Mouse (Mus musculus): Measurements from ENCODE around the gene Dcun1d1. TPM values are rescaled to one million over a fixed set of nuclear protein-coding genes. Genes with fewer than 3 reads are reported as not detected.

Dcun1d1 gene
- polyA plus RNA-seq, 1 experiment from 2014 or later: 104 TPM

DNA sequence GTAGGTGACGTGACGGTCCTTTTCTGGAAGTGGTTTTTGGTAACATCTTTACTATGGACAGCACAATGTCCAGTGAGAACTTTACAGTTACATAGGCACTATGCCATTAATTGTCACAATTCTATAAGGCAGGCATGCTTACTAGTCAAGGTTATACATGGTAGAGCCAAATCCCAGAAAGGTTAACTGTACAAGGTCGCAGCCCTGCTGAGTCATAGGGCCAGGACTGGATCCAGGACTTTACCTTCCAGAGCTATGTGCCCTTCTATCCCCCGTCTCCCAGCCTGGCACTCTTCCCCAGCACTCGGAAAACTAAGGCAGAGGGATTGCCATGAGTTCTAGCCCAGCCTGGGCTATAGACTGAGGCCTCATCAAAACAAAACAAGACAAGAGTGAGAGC is 26.7 kb upstream of the Dcun1d1 start:
- H3K9ac ChIP-seq (ENCODE audit: low read length): no peak overlapping the region
- no peaks in the 10 kb centered on the region; the same call in 1 of the 2 replicates for H3K36me3 ChIP-seq (ENCODE audit: control insufficient read depth, insufficient read depth, low read length)
- H3K9me3 ChIP-seq (ENCODE audit: control insufficient read depth, low read length): no peaks in the 10 kb centered on the region
- H3K27ac ChIP-seq (ENCODE audit: low read depth, low read length): no peak overlapping the region
- ATAC-seq (replicated peaks; ENCODE audit: low FRiP score) (no peak), DNase-seq (ENCODE audit: low spot score) (no peak)
- no peaks in the 10 kb centered on the region for H3K4me1 ChIP-seq (replicated peaks; ENCODE audit: control insufficient read depth, insufficient read depth, low read length)
- no peak overlapping the region for H3K4me3 ChIP-seq (ENCODE audit: low read depth, low read length)
- H3K4me2 ChIP-seq (ENCODE audit: low read depth, low read length, severe bottlenecking): no peak overlapping the region
- H3K27me3 ChIP-seq (ENCODE audit: control insufficient read depth, insufficient read depth, low read length): no peaks in the 10 kb centered on the region
- WGBS: 89% methylated on average over 5 of the region's 5 CpGs

DNA sequence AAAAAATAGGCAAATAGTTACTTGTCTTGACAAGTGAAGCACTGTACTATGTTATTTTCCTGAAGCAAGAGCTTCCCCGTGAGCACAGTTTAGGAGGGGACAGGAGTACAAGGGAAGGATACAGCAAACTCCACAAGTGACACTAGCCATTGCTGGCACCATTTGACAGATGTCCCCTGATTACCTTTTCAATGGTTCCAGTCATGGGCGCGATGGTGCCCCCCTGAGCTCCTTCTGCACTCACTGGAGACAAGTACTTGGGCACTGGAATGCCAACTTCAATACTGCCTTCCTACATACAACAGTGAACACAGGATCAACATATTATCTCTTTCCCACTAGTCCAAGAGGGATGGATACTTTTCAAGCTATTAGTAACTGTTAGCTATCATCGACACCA is 26.2 kb upstream of the Dcun1d1 start:
- 85% methylated on average over 4 of the region's 4 CpGs for WGBS
- H3K27me3 ChIP-seq (ENCODE audit: control insufficient read depth, insufficient read depth, low read length): no peaks in the 10 kb centered on the region
- no peaks in the 10 kb centered on the region for H3K4me1 ChIP-seq (replicated peaks; ENCODE audit: control insufficient read depth, insufficient read depth, low read length)
- no peak for DNase-seq (ENCODE audit: low spot score)
- H3K9me3 ChIP-seq (ENCODE audit: control insufficient read depth, low read length): no peaks in the 10 kb centered on the region
- H3K9ac ChIP-seq (ENCODE audit: low read length): no peak overlapping the region
- H3K4me2 ChIP-seq (ENCODE audit: low read depth, low read length, severe bottlenecking): no peak overlapping the region
- H3K36me3 ChIP-seq (ENCODE audit: control insufficient read depth, insufficient read depth, low read length): no peaks in the 10 kb centered on the region; the same call in 1 of the 2 replicates
- H3K27ac ChIP-seq (ENCODE audit: low read depth, low read length): no peak overlapping the region
- H3K4me3 ChIP-seq (ENCODE audit: low read depth, low read length): no peak overlapping the region
- no peak for ATAC-seq (replicated peaks; ENCODE audit: low FRiP score)

DNA sequence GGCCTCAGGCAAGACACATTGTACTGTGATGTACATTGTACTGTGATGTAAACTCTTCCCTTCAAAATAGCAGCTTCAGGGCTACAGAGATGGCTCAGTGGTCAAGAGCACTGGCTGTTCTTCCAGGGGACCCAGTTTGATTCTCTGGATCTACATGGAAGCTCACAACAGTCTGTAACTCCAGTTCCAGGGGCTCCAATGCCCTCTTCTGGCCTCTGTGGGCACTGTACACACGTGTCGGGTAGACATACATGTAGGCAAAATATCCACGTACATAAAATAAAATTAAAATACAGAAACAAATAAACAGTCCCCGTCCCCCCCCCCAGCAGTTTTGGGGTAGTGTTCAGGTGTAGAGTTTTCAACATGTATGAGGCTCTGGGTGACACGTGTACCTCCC is 25.7 kb upstream of the Dcun1d1 start:
- WGBS: 94% methylated on average over 5 of the region's 5 CpGs
- H3K9ac ChIP-seq (ENCODE audit: low read length): no peak overlapping the region
- H3K4me1 ChIP-seq (replicated peaks; ENCODE audit: control insufficient read depth, insufficient read depth, low read length): no peaks in the 10 kb centered on the region
- no peak overlapping the region for H3K27ac ChIP-seq (ENCODE audit: low read depth, low read length)
- no peak for ATAC-seq (replicated peaks; ENCODE audit: low FRiP score)
- H3K4me3 ChIP-seq (ENCODE audit: low read depth, low read length): no peak overlapping the region
- H3K27me3 ChIP-seq (ENCODE audit: control insufficient read depth, insufficient read depth, low read length): no peaks in the 10 kb centered on the region
- no peaks in the 10 kb centered on the region; the same call in 1 of the 2 replicates for H3K36me3 ChIP-seq (ENCODE audit: control insufficient read depth, insufficient read depth, low read length)
- no peaks in the 10 kb centered on the region for H3K9me3 ChIP-seq (ENCODE audit: control insufficient read depth, low read length)
- DNase-seq (ENCODE audit: low spot score): no peak
- H3K4me2 ChIP-seq (ENCODE audit: low read depth, low read length, severe bottlenecking): no peak overlapping the region

DNA sequence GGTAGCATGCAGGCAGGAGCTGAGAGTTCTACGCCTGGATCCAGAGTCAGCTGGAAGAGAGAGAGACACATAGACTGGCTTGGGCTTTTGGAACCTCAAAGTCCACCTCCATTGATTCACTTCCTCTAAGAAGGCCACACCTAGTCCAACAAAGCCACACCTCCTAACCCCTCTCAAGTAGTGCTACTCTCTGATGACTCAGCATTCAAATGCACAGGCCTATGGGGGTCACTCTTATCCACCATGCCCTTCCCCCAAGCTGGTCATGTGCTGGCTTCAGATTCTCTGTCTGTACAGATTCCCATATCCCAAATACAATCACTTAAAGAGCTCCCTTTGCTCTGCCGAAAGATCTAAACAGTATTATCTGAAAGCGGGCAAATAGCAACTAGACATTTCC is 20.0 kb upstream of the Dcun1d1 start:
- no peaks in the 10 kb centered on the region; the same call in 1 of the 2 replicates for H3K36me3 ChIP-seq (ENCODE audit: control insufficient read depth, insufficient read depth, low read length)
- no peaks in the 10 kb centered on the region for H3K4me1 ChIP-seq (replicated peaks; ENCODE audit: control insufficient read depth, insufficient read depth, low read length)
- WGBS: 93% methylated on average over 3 of the region's 3 CpGs
- no peaks in the 10 kb centered on the region for H3K9me3 ChIP-seq (ENCODE audit: control insufficient read depth, low read length)
- no peak for ATAC-seq (replicated peaks; ENCODE audit: low FRiP score)
- H3K27ac ChIP-seq (ENCODE audit: low read depth, low read length): no peak overlapping the region
- no peaks in the 10 kb centered on the region for H3K27me3 ChIP-seq (ENCODE audit: control insufficient read depth, insufficient read depth, low read length)
- no peak overlapping the region for H3K4me2 ChIP-seq (ENCODE audit: low read depth, low read length, severe bottlenecking)
- H3K4me3 ChIP-seq (ENCODE audit: low read depth, low read length): no peak overlapping the region
- DNase-seq (ENCODE audit: low spot score): no peak
- no peak overlapping the region for H3K9ac ChIP-seq (ENCODE audit: low read length)

DNA sequence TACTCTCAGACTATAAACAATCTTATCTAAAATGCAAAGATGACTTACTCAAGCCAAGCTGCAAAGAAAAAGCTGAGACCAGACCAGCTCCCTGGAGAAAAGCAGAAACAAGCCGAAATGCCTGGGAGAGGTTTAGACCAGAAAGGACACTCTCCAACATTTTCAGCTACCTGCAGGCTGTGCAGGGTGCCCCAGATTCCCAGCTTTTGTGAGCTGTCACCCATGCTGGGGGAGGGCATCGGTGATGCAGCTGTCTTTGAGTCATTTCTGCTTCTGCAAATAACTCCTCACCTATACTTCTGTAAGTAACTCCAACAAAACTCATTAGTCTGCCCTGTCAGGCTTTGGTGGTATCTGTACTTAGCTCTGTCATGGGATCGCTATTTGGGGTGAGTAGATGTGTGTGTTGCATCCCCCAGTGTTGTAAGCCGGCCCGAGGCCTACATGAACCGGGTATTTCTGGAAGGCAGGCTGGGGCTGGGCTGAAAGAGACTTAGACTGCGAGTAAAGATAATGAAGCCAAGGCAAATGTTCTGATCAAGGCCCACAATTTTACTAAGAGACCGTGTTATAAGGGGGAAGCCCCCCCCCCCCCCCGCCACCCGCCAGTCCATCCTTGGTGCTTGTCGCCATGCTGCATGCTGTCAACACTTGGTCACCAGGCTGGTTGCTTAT is 17.8 kb upstream of the Dcun1d1 start:
- WGBS: 92% methylated on average over 11 of the region's 11 CpGs
- no peak overlapping the region for H3K4me3 ChIP-seq (ENCODE audit: low read depth, low read length)
- DNase-seq (ENCODE audit: low spot score): no peak
- ATAC-seq (replicated peaks; ENCODE audit: low FRiP score): no peak
- no peak overlapping the region for H3K9ac ChIP-seq (ENCODE audit: low read length)
- H3K9me3 ChIP-seq (ENCODE audit: control insufficient read depth, low read length): no peaks in the 10 kb centered on the region
- H3K27me3 ChIP-seq (ENCODE audit: control insufficient read depth, insufficient read depth, low read length): no peaks in the 10 kb centered on the region
- H3K36me3 ChIP-seq (ENCODE audit: control insufficient read depth, insufficient read depth, low read length): no peaks in the 10 kb centered on the region
- no peak overlapping the region for H3K27ac ChIP-seq (ENCODE audit: low read depth, low read length)
- H3K4me1 ChIP-seq (replicated peaks; ENCODE audit: control insufficient read depth, insufficient read depth, low read length): no peaks in the 10 kb centered on the region
- no peak overlapping the region for H3K4me2 ChIP-seq (ENCODE audit: low read depth, low read length, severe bottlenecking)

DNA sequence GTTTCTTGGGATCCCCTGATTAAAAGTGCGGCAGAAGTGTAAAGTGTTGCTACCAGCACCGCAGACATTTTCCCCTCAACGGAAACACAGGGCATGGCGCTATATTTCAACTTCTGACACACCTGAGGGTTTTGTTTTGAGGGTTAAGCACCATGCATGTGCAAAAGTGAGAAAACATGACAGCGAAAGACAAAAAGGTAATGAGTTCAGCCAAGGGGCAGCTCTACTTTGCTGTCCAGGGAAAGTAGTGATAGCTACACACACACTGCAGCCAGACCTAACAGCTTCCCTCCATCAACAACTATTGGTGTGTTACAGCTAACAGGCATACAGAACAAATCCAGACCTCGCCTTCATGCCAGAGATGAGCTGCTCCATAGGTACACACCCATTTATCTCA is 16.6 kb upstream of the Dcun1d1 start:
- ATAC-seq (replicated peaks; ENCODE audit: low FRiP score): no peak
- DNase-seq (ENCODE audit: low spot score): no peak
- Histone ChIP-seq H3K9me3 (ENCODE audit: control insufficient read depth, low read length) (no peaks in the 10 kb centered on the region), H3K9ac (ENCODE audit: low read length) (no peak overlapping the region), H3K27ac (ENCODE audit: low read depth, low read length) (no peak overlapping the region), H3K27me3 (ENCODE audit: control insufficient read depth, insufficient read depth, low read length) (no peaks in the 10 kb centered on the region), H3K36me3 (ENCODE audit: control insufficient read depth, insufficient read depth, low read length) (no peaks in the 10 kb centered on the region), H3K4me3 (ENCODE audit: low read depth, low read length) (no peak overlapping the region), H3K4me2 (ENCODE audit: low read depth, low read length, severe bottlenecking) (no peak overlapping the region), H3K4me1 (replicated peaks; ENCODE audit: control insufficient read depth, insufficient read depth, low read length) (no peaks in the 10 kb centered on the region)
- 92% methylated on average over 6 of the region's 6 CpGs for WGBS

DNA sequence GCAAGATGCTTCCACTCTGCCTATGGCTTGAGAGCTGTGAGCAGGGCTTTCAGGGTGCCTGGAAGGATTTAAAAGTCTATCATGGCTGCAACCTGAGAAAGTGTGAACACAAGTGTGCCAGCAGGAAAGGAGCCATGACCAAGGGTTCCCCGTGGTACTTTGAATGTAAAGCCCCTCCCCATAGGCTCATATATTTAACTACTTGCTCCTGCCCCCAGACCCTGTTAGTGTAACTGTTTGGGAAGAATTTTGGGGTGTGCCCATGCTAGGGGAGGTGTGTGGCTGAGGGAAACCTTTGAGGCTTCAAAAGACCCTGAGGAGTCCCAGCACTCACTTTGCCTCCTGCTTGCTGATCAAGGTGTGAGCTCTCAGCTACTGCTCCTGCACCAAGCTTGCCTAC is 15.9 kb upstream of the Dcun1d1 start:
- ATAC-seq (replicated peaks; ENCODE audit: low FRiP score) (no peak), DNase-seq (ENCODE audit: low spot score) (no peak)
- Histone ChIP-seq H3K36me3 (ENCODE audit: control insufficient read depth, insufficient read depth, low read length) (no peaks in the 10 kb centered on the region), H3K4me2 (ENCODE audit: low read depth, low read length, severe bottlenecking) (no peak overlapping the region), H3K4me1 (replicated peaks; ENCODE audit: control insufficient read depth, insufficient read depth, low read length) (no peaks in the 10 kb centered on the region), H3K27me3 (ENCODE audit: control insufficient read depth, insufficient read depth, low read length) (no peaks in the 10 kb centered on the region), H3K27ac (ENCODE audit: low read depth, low read length) (no peak overlapping the region), H3K9ac (ENCODE audit: low read length) (no peak overlapping the region), H3K4me3 (ENCODE audit: low read depth, low read length) (no peak overlapping the region), H3K9me3 (ENCODE audit: control insufficient read depth, low read length) (no peaks in the 10 kb centered on the region)
- WGBS: 74% methylated on average over 1 of the region's 1 CpGs

DNA sequence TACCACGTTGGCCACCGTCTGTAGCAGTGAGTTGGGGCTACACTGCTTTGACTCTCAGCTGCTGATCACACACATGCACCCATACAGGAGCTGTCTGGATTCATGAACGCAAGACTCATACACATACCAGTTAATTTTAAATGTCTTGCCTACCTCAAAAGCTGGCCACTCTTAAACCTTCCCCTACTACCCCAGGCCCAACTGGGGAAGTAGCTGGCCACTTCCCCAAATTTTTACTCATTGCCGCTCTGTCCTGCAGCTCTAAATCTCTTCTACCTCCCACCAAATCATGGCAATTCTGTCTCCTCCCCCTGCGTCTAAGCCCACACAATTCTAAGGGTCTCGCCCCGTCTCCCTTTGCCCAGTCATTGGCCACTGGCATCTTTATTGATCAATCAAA is 11.0 kb upstream of the Dcun1d1 start:
- 89% methylated on average over 7 of the region's 7 CpGs for WGBS
- Histone ChIP-seq H3K9ac (ENCODE audit: low read length) (no peak overlapping the region), H3K36me3 (ENCODE audit: control insufficient read depth, insufficient read depth, low read length) (no peaks in the 10 kb centered on the region), H3K4me1 (replicated peaks; ENCODE audit: control insufficient read depth, insufficient read depth, low read length) (no peaks in the 10 kb centered on the region), H3K27ac (ENCODE audit: low read depth, low read length) (no peak overlapping the region), H3K4me2 (ENCODE audit: low read depth, low read length, severe bottlenecking) (no peak overlapping the region), H3K27me3 (ENCODE audit: control insufficient read depth, insufficient read depth, low read length) (no peaks in the 10 kb centered on the region), H3K9me3 (ENCODE audit: control insufficient read depth, low read length) (no peaks in the 10 kb centered on the region), H3K4me3 (ENCODE audit: low read depth, low read length) (no peak overlapping the region)
- ATAC-seq (replicated peaks; ENCODE audit: low FRiP score) (no peak), DNase-seq (ENCODE audit: low spot score) (no peak)

DNA sequence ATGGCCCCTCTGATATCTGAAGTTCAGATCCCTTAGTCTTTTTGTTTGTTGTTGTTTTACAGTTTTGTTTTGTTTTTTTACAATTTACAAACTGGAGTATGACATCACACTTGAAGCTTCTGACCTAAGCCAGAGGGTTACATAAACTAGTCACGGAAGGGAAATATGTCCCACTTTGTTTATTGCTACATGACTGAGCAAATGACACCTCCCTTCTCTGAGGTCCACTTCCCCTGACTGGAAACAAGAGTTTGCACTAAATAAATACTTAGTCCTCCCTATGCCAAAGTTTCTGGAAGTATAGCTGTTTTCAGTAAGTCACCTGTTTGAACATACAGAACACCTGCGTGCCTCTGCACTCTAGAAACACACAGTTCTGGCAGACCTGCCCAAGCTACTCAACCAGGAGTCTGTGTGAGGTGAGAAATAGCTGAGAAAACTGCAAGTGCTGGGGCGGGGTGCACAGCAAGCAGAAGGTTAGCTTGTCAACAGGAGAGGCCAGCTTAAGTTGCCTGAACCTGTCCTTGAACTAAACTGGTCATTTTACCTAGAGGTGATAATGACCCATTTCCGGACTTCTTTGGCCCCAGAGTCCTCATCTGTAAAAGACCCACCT is 3.4 kb upstream of the Dcun1d1 start:
- no peak overlapping the region for H3K4me2 ChIP-seq (ENCODE audit: low read depth, low read length, severe bottlenecking)
- WGBS: 88% methylated on average over 4 of the region's 4 CpGs
- no peak overlapping the region for H3K9ac ChIP-seq (ENCODE audit: low read length)
- H3K36me3 ChIP-seq (ENCODE audit: control insufficient read depth, insufficient read depth, low read length): no peaks in the 10 kb centered on the region
- no peaks in the 10 kb centered on the region for H3K9me3 ChIP-seq (ENCODE audit: control insufficient read depth, low read length)
- no peak overlapping the region for H3K4me3 ChIP-seq (ENCODE audit: low read depth, low read length)
- H3K4me1 ChIP-seq (replicated peaks; ENCODE audit: control insufficient read depth, insufficient read depth, low read length): no peaks in the 10 kb centered on the region
- no peaks in the 10 kb centered on the region for H3K27me3 ChIP-seq (ENCODE audit: control insufficient read depth, insufficient read depth, low read length)
- ATAC-seq (replicated peaks; ENCODE audit: low FRiP score): no peak
- DNase-seq (ENCODE audit: low spot score): no peak
- no peak overlapping the region for H3K27ac ChIP-seq (ENCODE audit: low read depth, low read length)
